Mouse (Mus musculus): ENCODE data around the gene Ap1s3.

- TF ChIP-seq CTCF (IDR thresholded peaks at IDR 0.05; ENCODE audit: extremely low read depth, insufficient read length, insufficient replicate concordance, low read depth, low read length), result no peak
- TF ChIP-seq POLR2A (IDR thresholded peaks at IDR 0.05; ENCODE audit: low read depth, low read length), result no peak
Observed at GRCm38 (mm10) chr1:79571912-79572311, 99.9 kb downstream of the Ap1s3 start.
